Mouse (Mus musculus) MEL (cell line): ENCODE results near the gene Coro1a. TPM values are rescaled to one million over a fixed set of nuclear protein-coding genes. Genes with fewer than 3 reads are reported as not detected.

ENCODE experiments used
- polyA plus RNA-seq, 2 experiments: library from polyadenylated mRNA; stranded (reverse) in 1 of 2; unstranded in 1 of 2; fragments of >175 nt in 1 of 2; fragments of >200 nt in 1 of 2; gene quantifications; 2 replicates each; pipeline versions ENCODE4 v1.2.1 to v1.2.4; 2012; ENCODE audit warnings: low replicate concordance in 2 of 2, low read depth in 1 of 2; ENCODE audit not compliant: insufficient read length in 2 of 2, insufficient read depth in 1 of 2, missing spikeins in 1 of 2
- total RNA-seq: library from RNA; depleted of rRNA; stranded (reverse); fragments of 300-350 nt; gene quantifications from 2 replicates; pipeline ENCODE4 v1.2.3, GENCODE M21; 2012; rRNA removed

The Coro1a gene
- total and polyA plus RNA-seq, 3 experiments = 195 to 204 TPM; not detected in 1

Other genes with a start within 250 kb of the Coro1a start
- gene Atp2a1, start 244.7 kb downstream of the Coro1a start, total RNA-seq = 0.04 and 0.20 TPM in 2 replicates
- under 1 TPM in 1 of 2 experiments, not detected in 1; 0.47 TPM for gene Atp2a1, start 244.7 kb downstream of the Coro1a start, polyA plus RNA-seq
- gene Sh2b1, start 232.4 kb downstream of the Coro1a start, total RNA-seq = 11.8 and 13.1 TPM in 2 replicates
- 10 to 100 TPM in 1 of 2 experiments, not detected in 1; 48.9 TPM for gene Sh2b1, start 232.4 kb downstream of the Coro1a start, polyA plus RNA-seq
- gene Tufm, start 220.4 kb downstream of the Coro1a start, total RNA-seq = 224 and 244 TPM in 2 replicates
- 100 to 1,000 TPM in 1 of 2 experiments, not detected in 1; 397 TPM for gene Tufm, start 220.4 kb downstream of the Coro1a start, polyA plus RNA-seq
- gene Atxn2l, start 204.3 kb downstream of the Coro1a start, total RNA-seq = 40.8 and 52.1 TPM in 2 replicates
- gene Atxn2l, start 204.3 kb downstream of the Coro1a start, polyA plus RNA-seq = 100 to 1,000 TPM; 218 to 821 TPM
- gene Eif3c, start 141.4 kb downstream of the Coro1a start, total RNA-seq = 233 and 270 TPM in 2 replicates
- 100 to 1,000 TPM; 404 to 819 TPM for gene Eif3c, start 141.4 kb downstream of the Coro1a start, polyA plus RNA-seq
- 0.23 and 0.56 TPM in 2 replicates for gene Apobr, start 122.8 kb downstream of the Coro1a start, total RNA-seq
- gene Apobr, start 122.8 kb downstream of the Coro1a start, polyA plus RNA-seq = 1 to 10 TPM in 1 of 2 experiments, not detected in 1; 5.4 TPM
- gene Cln3, start 122.0 kb downstream of the Coro1a start, total RNA-seq = 16.2 and 20.5 TPM in 2 replicates
- 10 to 100 TPM in 1 of 2 experiments, not detected in 1; 61.9 TPM for gene Cln3, start 122.0 kb downstream of the Coro1a start, polyA plus RNA-seq
- gene Il27, start 112.8 kb downstream of the Coro1a start, total RNA-seq = not detected in 2 replicates
- under 1 TPM in 1 of 2 experiments, not detected in 1; 0.07 TPM for gene Il27, start 112.8 kb downstream of the Coro1a start, polyA plus RNA-seq
- 1.8 and 9.5 TPM in 2 replicates for gene Nupr1, start 76.9 kb downstream of the Coro1a start, total RNA-seq
- 10 to 100 TPM in 1 of 2 experiments, not detected in 1; 11.0 TPM for gene Nupr1, start 76.9 kb downstream of the Coro1a start, polyA plus RNA-seq
- gene Sgf29, start 58.5 kb downstream of the Coro1a start, total RNA-seq = 56.1 and 81.7 TPM in 2 replicates
- gene Sgf29, start 58.5 kb downstream of the Coro1a start, polyA plus RNA-seq = 100 to 1,000 TPM in 1 of 2 experiments, not detected in 1; 117 TPM
- gene Sult1a1, start 31.4 kb downstream of the Coro1a start, total RNA-seq = not detected in 2 replicates
- under 1 TPM in 1 of 2 experiments, not detected in 1; 0.36 TPM for gene Sult1a1, start 31.4 kb downstream of the Coro1a start, polyA plus RNA-seq
- gene Bola2, start 12.4 kb downstream of the Coro1a start, total RNA-seq = 138 and 163 TPM in 2 replicates
- gene Bola2, start 12.4 kb downstream of the Coro1a start, polyA plus RNA-seq = 100 to 1,000 TPM in 1 of 2 experiments, not detected in 1; 436 TPM
- 4.6 and 5.4 TPM in 2 replicates for gene Slx1b, start 12.0 kb downstream of the Coro1a start, total RNA-seq
- gene Slx1b, start 12.0 kb downstream of the Coro1a start, polyA plus RNA-seq = 10 to 100 TPM in 1 of 2 experiments, not detected in 1; 10.2 TPM
- gene Mapk3, start 51.8 kb upstream of the Coro1a start, total RNA-seq = 5.2 and 7.1 TPM in 2 replicates
- 10 to 100 TPM in 1 of 2 experiments, not detected in 1; 45.1 TPM for gene Mapk3, start 51.8 kb upstream of the Coro1a start, polyA plus RNA-seq
- 12.6 and 12.7 TPM in 2 replicates for gene Gdpd3, start 58.5 kb upstream of the Coro1a start, total RNA-seq
- 10 to 100 TPM in 1 of 2 experiments, not detected in 1; 13.0 TPM for gene Gdpd3, start 58.5 kb upstream of the Coro1a start, polyA plus RNA-seq
- gene Ypel3, start 69.2 kb upstream of the Coro1a start, total RNA-seq = 2.1 and 2.7 TPM in 2 replicates
- gene Ypel3, start 69.2 kb upstream of the Coro1a start, polyA plus RNA-seq = 10 to 100 TPM in 1 of 2 experiments, not detected in 1; 12.6 TPM
- gene Tbx6, start 73.7 kb upstream of the Coro1a start, total RNA-seq = 0.12 and 0.13 TPM in 2 replicates
- gene Tbx6, start 73.7 kb upstream of the Coro1a start, polyA plus RNA-seq = under 1 TPM in 1 of 2 experiments, not detected in 1; 0.15 TPM
- gene Ppp4c, start 84.7 kb upstream of the Coro1a start, total RNA-seq = 255 and 257 TPM in 2 replicates
- gene Ppp4c, start 84.7 kb upstream of the Coro1a start, polyA plus RNA-seq = 100 to 1,000 TPM; 265 to 540 TPM
- gene Fam57b, start 89.9 kb upstream of the Coro1a start, total RNA-seq = 1.7 TPM in 2 replicates
- under 1 TPM in 1 of 2 experiments, not detected in 1; 0.50 TPM for gene Fam57b, start 89.9 kb upstream of the Coro1a start, polyA plus RNA-seq
- gene 4930451I11Rik, start 123.9 kb upstream of the Coro1a start, total RNA-seq = not detected in 2 replicates
- not detected for gene 4930451I11Rik, start 123.9 kb upstream of the Coro1a start, polyA plus RNA-seq
- gene Doc2a, start 139.6 kb upstream of the Coro1a start, total RNA-seq = 1.6 and 2.3 TPM in 2 replicates
- not detected for gene Doc2a, start 139.6 kb upstream of the Coro1a start, polyA plus RNA-seq
- gene Hirip3, start 154.2 kb upstream of the Coro1a start, total RNA-seq = 44.0 and 55.6 TPM in 2 replicates
- gene Hirip3, start 154.2 kb upstream of the Coro1a start, polyA plus RNA-seq = 100 to 1,000 TPM in 1 of 2 experiments, not detected in 1; 137 TPM
- 77.1 and 93.0 TPM in 2 replicates for gene Ino80e, start 154.6 kb upstream of the Coro1a start, total RNA-seq
- gene Ino80e, start 154.6 kb upstream of the Coro1a start, polyA plus RNA-seq = 100 to 1,000 TPM; 189 to 476 TPM
- 26.2 and 34.2 TPM in 2 replicates for gene Taok2, start 176.9 kb upstream of the Coro1a start, total RNA-seq
- gene Taok2, start 176.9 kb upstream of the Coro1a start, polyA plus RNA-seq = 10 to 100 TPM; 29.0 to 52.3 TPM
- 18.0 and 18.8 TPM in 2 replicates for gene Tmem219, start 215.1 kb upstream of the Coro1a start, total RNA-seq
- 10 to 100 TPM in 1 of 2 experiments, not detected in 1; 34.5 TPM for gene Tmem219, start 215.1 kb upstream of the Coro1a start, polyA plus RNA-seq
- gene Kctd13, start 221.1 kb upstream of the Coro1a start, total RNA-seq = 17.7 and 18.1 TPM in 2 replicates
- gene Kctd13, start 221.1 kb upstream of the Coro1a start, polyA plus RNA-seq = 10 to 100 TPM in 1 of 2 experiments, not detected in 1; 26.2 TPM
- gene Asphd1, start 241.8 kb upstream of the Coro1a start, total RNA-seq = 0.15 TPM in 1 of 2 replicates, not detected in the other
- under 1 TPM in 1 of 2 experiments, not detected in 1; 0.74 TPM for gene Asphd1, start 241.8 kb upstream of the Coro1a start, polyA plus RNA-seq
- 0.49 and 2.0 TPM in 2 replicates for gene Sez6l2, start 242.8 kb upstream of the Coro1a start, total RNA-seq
- gene Sez6l2, start 242.8 kb upstream of the Coro1a start, polyA plus RNA-seq = 1 to 10 TPM in 1 of 2 experiments, not detected in 1; 6.1 TPM